Mouse (Mus musculus) spleen, adult 2 months (tissue): ENCODE results near the gene Zfp541.

Experiments used
- CTCF ChIP-seq: fragments of 200-500 bp; IDR thresholded peaks from 2 replicates; pipeline ENCODE4 v1.5.1; 2011; ENCODE audit warnings: mild to moderate bottlenecking, inconsistent platforms; ENCODE audit not compliant: insufficient read depth, insufficient read length, insufficient replicate concordance; ENCODE audit errors: extremely low read depth
- POLR2A ChIP-seq: fragments of 200-500 bp; IDR thresholded peaks from 2 replicates; pipeline ENCODE4 v1.6.1; 2011; ENCODE audit warnings: low read depth, low read length, inconsistent platforms

DNA sequence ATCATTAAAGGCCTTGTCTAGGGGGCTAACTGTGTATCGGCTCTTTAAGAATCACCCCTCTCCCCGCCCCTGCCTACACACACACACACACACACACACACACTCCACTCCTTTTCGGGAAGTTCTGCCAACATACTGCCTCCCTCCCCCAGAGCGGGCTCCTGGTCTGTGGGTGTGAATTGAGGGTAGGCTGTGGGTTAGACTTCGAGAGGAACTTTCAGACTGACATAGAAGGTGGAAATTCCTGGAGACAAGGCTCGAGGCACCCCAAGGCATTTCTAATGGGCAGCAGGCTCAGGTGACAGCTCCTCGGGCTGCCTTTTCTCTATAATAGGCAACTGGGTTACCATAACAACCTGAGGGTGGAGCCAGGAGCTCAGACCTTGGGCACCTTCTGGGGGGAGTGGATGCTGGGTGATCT lies 70.6 kb downstream of the Zfp541 start:
- no peak for TF ChIP-seq POLR2A
- TF ChIP-seq CTCF, result no peak
